Mouse (Mus musculus) cerebellum, postnatal 25 days (tissue): Measurements from ENCODE around the gene Rnh1.

Experiments used
- DNase-seq, 2 experiments: peaks; one replicate each; pipeline ENCODE4 v3.0.0; 2021; ENCODE audit warnings: mixed read lengths in 2 of 2

Gene Rnh1

GRCm38 (mm10) chr7:141172116-141173006, at the start of gene Rnh1:
Gene Rnh1, minus strand, starts transcription at chr7:141172857.
- DNase-seq: peak; percentile 92 to 94

DNA sequence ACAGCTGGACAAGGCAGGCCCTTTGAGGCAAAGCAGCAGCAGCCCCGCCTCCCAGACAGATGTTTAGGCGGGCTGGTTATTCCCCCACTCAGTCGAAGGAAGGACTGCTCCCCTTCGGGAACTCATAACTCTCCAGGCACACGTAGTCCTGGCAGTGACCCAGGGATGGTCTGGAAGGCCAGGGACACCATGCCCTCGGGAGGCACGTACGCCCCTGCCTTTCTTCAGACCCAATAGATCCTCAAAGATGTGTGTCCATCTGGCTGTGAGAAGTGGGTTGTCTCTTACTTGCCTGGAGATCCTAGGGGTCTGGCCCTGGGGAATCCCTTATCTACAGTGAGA, 49.4 kb upstream of the Rnh1 start:
- no peak for DNase-seq

DNA sequence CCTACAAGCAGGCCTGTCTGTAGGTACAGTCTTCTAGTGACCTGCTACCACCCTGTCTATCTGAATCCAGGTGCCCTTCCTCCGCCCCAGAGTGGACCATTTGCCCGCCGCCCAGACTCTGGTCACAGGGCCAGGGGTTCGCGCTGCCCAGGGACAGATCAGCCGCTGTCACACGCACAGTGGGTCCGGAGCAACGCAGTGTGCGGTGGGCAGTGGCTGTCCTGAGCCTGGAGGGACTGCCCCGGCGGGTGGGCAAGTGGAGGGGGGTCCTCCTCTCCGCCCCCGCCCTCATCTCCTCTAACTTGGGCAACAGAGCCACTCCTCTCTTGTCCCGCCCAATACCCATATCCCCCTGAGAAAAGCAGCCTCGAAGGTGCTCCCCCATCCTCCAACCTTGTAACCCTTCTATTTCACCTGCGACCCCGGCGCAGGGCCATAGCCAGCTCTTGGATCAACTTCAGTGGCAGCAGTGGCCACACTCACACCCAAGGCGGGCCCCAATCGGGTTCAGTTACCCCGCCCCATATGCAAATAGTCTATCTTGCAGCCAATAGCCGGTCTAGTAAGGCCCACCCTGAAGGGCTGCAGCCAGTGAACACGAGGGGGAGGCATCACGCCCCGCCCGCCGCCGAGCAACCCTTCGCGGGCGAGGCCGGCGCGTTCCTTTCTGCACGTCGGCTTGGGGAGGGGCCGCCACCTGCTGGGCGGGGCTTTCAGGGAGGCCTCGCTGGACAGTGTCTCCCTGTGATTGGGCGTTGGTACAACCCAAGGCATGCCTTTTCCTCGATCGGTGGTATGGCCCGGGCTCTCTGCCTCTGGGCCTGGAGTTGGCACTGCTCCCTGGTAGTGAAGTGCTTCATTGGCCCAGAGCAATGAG, 48.8 kb upstream of the Rnh1 start:
- peak; percentile 89 to 94 for DNase-seq

DNA sequence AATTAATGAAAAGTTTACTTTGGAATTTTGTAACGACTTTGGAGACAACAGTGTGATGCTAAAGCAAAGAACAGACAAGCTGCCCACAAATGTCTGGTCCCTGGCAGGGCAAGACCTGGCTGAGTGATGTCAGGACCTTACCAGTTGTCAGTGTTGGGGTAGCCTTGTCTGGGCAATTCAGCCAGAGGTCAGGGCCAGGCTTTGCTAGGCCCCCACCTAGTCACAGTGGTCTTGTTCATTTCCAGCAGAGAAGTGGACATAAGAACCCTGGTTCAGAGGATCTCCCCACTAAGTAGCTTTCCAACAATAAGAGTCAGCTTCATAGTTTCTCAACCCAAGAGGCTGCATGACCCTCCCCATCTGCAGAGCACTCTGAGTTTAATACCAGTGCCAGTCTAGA, 47.7 kb upstream of the Rnh1 start:
- DNase-seq: no peak

- DNase-seq: no peak
Observed at GRCm38 (mm10) chr7:141219558-141220099, 47.0 kb upstream of the Rnh1 start.

DNA sequence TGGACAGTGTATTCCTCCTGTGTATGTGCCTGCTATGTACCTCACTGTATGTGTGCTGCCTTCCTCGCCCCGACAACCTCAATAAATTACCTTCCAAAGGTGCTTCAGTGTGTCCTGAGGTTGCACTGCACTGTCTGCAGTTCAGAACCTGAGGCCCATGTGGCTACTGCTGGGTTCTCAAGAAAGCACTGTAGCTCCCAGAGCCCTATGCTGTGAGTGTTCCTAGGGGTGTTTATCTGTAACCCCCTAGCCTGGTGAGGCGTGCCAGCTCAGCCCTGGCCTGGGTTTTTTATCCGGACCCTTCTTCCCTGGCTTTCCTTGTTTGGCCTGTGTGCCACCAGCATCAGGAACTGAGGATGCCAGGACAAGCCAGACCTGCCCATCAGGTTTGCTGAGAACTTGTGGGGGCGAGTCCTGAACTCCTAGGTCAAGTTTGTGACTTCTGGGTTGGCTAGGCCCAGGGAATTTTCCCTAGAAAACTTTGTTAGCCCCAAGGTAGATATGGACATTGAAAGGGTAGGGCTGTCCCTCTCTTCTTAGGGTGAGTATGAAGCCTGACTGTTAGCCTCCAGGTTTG, 46.0 kb upstream of the Rnh1 start:
- DNase-seq: no peak

- DNase-seq: no peak
Observed at GRCm38 (mm10) chr7:141218141-141218540, 45.5 kb upstream of the Rnh1 start.

DNA sequence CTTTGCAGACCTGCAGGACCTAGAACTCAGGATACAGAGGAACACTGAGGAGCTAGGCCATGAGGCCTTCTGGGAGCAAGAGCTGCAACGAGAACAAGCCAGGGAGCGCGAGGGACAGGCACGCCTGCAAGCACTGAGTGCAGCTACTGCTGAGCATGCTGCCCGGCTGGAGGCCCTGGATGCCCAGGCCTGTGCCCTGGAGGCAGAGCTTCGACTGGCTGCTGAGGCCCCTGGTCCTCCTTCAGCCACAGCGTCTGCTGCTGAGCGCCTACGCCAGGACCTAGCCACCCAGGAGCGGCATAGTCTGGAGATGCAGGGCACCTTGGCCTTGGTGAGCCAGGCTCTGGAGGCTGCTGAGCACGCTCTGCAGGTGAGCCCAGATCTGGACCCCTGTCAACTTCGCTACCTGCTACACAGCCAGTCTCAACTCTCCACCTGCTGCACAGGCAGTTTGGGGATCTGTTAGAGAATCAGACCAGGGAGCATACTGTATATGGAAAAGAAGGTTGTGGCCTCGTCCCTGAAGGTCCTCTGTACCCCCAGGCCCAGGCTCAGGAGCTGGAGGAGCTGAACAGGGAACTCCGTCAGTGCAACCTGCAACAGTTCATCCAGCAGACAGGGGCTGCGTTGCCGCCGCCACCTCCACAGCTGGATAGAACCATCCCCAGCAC, 44.8 kb upstream of the Rnh1 start:
- no peak for DNase-seq

DNA sequence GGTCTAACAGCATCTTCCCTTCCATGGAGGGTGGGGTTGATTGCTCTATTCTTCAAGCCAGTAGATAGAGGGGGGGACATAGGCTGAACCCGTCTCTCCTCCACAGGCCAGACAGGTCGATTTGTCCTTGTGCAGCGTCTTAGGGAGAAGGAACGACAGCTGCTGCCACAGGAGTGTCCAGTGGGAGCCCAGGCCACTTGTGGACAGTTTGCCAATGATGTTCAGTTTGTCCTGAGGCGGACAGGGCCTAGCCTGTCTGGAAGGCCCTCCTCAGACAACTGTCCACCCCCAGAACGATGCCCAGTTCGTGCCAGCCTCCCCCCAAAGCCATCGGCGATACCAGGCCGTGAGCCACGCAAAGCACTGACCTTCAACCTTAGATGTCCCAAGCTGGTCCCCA, 44.2 kb upstream of the Rnh1 start:
- no peak for DNase-seq

- DNase-seq: no peak
Observed at GRCm38 (mm10) chr7:141215880-141216733, 43.5 kb upstream of the Rnh1 start.

DNA sequence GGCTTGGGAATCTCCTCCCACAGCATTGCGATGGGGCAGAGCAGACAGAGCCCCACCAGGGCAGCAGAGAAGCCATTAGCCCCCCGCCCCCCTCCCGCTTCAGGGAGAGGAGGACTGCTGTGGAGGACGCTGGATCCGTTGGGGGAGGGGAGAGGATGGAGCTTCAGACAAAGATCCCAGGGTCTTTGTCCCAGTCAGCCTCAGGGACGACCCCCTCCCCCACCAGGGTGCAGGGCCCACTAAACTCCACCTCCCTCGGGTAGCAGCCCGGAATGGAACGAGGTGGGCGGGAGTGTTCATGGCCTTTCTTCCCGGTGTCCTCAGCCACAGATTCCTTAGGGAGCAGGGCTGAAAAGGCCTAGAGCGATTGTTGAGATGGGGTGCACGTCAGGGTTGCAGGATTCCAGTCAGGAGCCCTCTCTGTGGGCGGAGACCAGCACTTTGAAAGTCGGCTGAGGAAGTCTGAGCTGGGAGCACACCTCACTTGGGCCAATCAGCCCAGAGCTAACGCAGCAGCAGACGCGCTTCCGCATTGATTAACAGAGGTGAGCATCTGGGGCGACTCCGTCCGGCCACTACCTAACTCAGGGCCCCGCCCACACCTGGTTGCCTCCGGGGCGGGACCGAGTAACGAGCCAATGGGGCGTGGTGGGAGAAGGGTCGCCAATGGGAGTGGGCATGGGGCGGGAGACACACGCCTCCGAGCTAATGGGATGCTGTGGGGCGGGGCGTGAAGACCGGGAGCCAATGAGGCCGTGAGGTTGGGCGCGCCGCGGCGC, 42.6 kb upstream of the Rnh1 start, which contains the start of gene Rassf7:
TSS of gene Rassf7 (plus strand) at position 760 of the 779 bp plus-strand sequence.
- DNase-seq: peak; percentile 86 to 93

- no peak for DNase-seq
Observed at GRCm38 (mm10) chr7:141214310-141214709, 41.7 kb upstream of the Rnh1 start.

DNA sequence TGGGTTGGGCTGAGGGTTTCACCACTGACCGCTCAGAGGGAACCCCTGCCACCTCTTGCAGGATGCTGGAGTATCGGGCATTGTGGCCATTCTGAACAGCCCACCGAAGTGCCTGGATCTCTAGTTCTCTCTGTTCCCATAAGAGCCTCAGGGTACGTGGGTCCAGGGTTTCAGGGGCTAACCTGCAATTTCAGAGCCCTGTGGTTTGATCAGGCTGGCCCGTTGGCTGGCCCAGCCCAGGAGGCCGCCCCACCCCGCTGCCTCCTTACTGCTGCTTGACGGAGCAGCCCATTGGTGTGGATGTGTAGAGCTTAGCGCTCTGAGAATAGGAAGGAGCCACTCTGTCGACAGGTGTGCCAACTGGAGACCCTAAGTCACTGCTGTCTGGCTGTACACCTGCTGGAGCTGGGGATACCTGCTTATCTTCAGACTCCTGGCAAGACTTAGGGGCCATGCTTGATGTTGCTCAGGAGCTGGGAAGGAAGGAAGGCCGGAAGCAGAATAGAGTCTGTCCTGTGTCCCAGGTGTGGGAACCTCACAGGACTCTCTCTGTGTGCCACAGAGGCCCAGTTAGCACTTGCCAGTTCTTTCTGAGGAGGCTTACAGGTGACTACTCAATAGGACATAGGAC, 41.1 kb upstream of the Rnh1 start, which contains the start of gene Lmntd2:
TSS of gene Lmntd2 (minus strand) at position 476 of the 631 bp plus-strand sequence.
- DNase-seq: no peak

DNA sequence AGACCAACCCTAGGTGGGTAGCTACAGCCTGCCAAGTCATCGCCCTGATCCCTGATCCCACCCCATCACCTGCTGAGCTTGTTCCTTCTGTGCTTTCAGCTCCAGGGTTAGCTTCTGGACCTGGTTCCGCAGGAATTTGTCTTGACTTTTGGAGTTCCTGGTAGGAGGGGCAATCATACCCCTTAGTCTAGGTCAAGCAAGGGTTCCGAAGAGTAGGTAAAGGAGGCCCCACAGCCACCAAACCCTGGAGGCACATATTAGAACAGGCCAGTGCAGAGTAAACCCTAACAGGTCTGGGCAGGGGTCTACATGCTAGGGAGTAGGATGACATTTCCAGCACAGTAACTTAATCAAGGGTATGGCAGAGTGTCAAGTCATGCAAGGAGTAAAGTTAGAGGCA, 40.5 kb upstream of the Rnh1 start:
- no peak for DNase-seq

- no peak for DNase-seq
Observed at GRCm38 (mm10) chr7:141210606-141211131, 38.0 kb upstream of the Rnh1 start.

DNA sequence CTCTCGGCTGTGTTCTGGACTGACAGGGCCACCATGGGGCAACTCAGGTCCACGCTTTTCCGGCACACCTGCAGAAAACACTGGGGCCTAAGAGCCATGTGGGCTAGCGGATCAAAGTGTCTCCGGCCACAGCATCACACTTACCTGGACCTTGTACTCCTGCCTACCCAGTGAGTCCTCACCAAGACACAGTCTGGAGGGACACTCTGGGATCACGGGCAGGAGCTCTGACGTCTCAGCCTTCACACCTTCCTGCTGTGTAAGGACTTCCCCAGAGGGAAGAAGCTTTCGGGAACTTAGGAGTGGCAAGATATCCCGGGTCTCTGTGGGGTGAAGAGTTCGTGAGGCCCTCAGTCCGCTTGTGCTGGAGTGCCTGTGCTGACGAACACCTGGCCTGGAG, 37.5 kb upstream of the Rnh1 start:
- no peak for DNase-seq

GRCm38 (mm10) chr7:141209526-141209925, 36.9 kb upstream of the Rnh1 start:
- DNase-seq: no peak

DNA sequence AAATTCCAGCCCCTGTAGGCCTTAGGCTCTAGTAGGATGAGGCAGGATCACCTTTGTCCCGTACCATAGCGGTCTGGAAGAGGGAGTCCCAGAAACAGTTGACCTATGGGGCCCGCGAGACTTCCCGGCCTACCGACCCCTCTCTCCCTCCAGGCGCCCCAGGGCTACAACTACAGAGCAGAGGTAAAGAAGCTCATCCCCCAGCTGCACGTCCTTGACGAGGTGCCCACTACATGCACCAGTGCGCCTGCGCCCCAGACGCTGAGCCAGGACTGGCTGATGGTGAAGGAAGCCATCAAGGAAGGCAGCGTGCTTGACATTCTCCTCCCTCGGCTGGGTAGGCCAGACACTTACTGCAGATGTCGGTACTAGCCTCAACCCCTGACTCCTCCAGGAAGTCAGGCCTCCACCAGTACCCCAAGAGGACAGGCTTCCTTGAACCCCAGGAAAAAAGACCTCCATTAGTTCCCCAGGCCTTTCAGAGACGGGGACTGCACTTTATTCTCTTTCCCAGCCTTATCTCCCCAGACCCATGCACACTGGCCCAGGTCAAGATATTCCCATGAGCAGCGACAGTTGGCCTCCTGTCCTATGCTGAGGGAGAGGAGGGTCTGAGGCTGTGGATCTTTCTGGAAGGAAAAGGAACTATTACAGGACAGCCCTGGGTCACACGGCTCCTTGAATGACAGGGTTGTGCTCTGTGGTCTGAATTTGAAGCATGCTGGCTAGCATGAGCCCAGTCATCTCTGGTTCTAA, 33.7 kb upstream of the Rnh1 start:
- no peak for DNase-seq

- no peak for DNase-seq
Observed at GRCm38 (mm10) chr7:141205504-141205903, 32.8 kb upstream of the Rnh1 start.
